Mouse (Mus musculus) heart, postnatal 14 days (tissue): ENCODE results near the gene Gm29289. TPM values are rescaled to one million over a fixed set of nuclear protein-coding genes. Genes with fewer than 3 reads are reported as not detected.
"Not testable (repeated sequence)": the region's sequence is repeated elsewhere in the genome, so short reads cannot be mapped to it uniquely, and the experiment has no call there.

Source experiments
- DNase-seq, 2 experiments: peaks; one replicate each; pipeline ENCODE4 v3.0.0; 2021 to 2022
- intact Hi-C: fragments of 180-260 bp; cut with DNase I; formaldehyde crosslinking; loops from one replicate; pipeline ENCODE4 v1.15.1; 2025
- long read RNA-seq, 2 experiments: library from polyadenylated mRNA; stranded (forward); transcript quantifications; one replicate each; pipeline ENCODE4 v2.0.0; 2021
- total RNA-seq, 2 experiments: library from RNA; stranded (reverse); gene quantifications; 2 replicates each; pipeline ENCODE4 v1.2.3; 2021

Gene Gm29289
- total RNA-seq, result not detected
- long read RNA-seq, experiment 1, result 0 reads
- long read RNA-seq, experiment 2, result 0 reads

GRCm38 (mm10) chrY:2932282-2932681, at the start of gene Gm29289:
Gene Gm29289, plus strand, starts transcription at chrY:2932582.
- intact Hi-C loops, DNase-seq: not testable (repeated sequence)

- intact Hi-C loops, DNase-seq: not testable (repeated sequence)
Measured at GRCm38 (mm10) chrY:2900689-2901088, 31.7 kb upstream of the Gm29289 start, which contains the start of gene Gm10352. Gene Gm10352, plus strand, starts transcription at chrY:2900989.

Other genes with a start within 250 kb of the Gm29289 start
- gene H2al2b, start 211.9 kb upstream of the Gm29289 start, total RNA-seq, result not detected
- not detected for gene Gm4064, start 136.4 kb upstream of the Gm29289 start, total RNA-seq
- gene Rbmy, start 101.9 kb upstream of the Gm29289 start, total RNA-seq, result not detected
- not detected for gene Gm10256, start 101.9 kb upstream of the Gm29289 start, total RNA-seq
- not detected for gene Gm10352, start 31.6 kb upstream of the Gm29289 start, total RNA-seq